Mouse (Mus musculus) natural killer cell, adult 2 months (primary cell): ENCODE results near the gene Gm17571.

Experiments used
- DNase-seq, 2 experiments: peaks; one replicate each; pipeline ENCODE4 v3.0.0; 2022; ENCODE audit warnings: low spot score in 2 of 2

Gm17571 gene

GRCm38 (mm10) chr9:13446703-13447285 is at the start of gene Gm17571:
Gene Gm17571, minus strand, starts transcription at chr9:13446753.
- no peak for DNase-seq

- DNase-seq: no peak
These were observed 49.0 kb upstream of the Gm17571 start for GRCm38 (mm10) chr9:13495530-13495929.

- no peak for DNase-seq
These were observed 47.2 kb upstream of the Gm17571 start for GRCm38 (mm10) chr9:13493746-13494145.

- DNase-seq: no peak
These were observed 46.3 kb upstream of the Gm17571 start for GRCm38 (mm10) chr9:13492807-13493206.

GRCm38 (mm10) chr9:13491854-13492620 is 45.5 kb upstream of the Gm17571 start:
- no peak for DNase-seq

- no peak for DNase-seq
These were observed 44.6 kb upstream of the Gm17571 start for GRCm38 (mm10) chr9:13491107-13491506.

GRCm38 (mm10) chr9:13485914-13486313 is 39.4 kb upstream of the Gm17571 start:
- no peak for DNase-seq

- DNase-seq: no peak
These were observed 38.0 kb upstream of the Gm17571 start for GRCm38 (mm10) chr9:13484267-13485240.

- DNase-seq: no peak
These were observed 36.9 kb upstream of the Gm17571 start for GRCm38 (mm10) chr9:13483199-13484068.

- no peak for DNase-seq
These were observed 32.7 kb upstream of the Gm17571 start for GRCm38 (mm10) chr9:13479275-13479674.

GRCm38 (mm10) chr9:13474951-13475350 is 28.4 kb upstream of the Gm17571 start:
- DNase-seq: no peak

GRCm38 (mm10) chr9:13470013-13470412 is 23.5 kb upstream of the Gm17571 start:
- DNase-seq: peak; percentile 14 to 47

GRCm38 (mm10) chr9:13468778-13469177 is 22.2 kb upstream of the Gm17571 start:
- DNase-seq: peak; percentile 11 to 32

GRCm38 (mm10) chr9:13467745-13468144 is 21.2 kb upstream of the Gm17571 start:
- no peak for DNase-seq

GRCm38 (mm10) chr9:13466816-13467215 is 20.3 kb upstream of the Gm17571 start:
- DNase-seq: peak in 1 of 2 experiments; percentile 42

GRCm38 (mm10) chr9:13466351-13466750 is 19.8 kb upstream of the Gm17571 start:
- peak; percentile 74 to 79 for DNase-seq

GRCm38 (mm10) chr9:13465358-13466020 is 18.9 kb upstream of the Gm17571 start:
- no peak for DNase-seq

- DNase-seq: no peak
These were observed 14.4 kb upstream of the Gm17571 start for GRCm38 (mm10) chr9:13460926-13461325.

GRCm38 (mm10) chr9:13460012-13460411 is 13.5 kb upstream of the Gm17571 start:
- DNase-seq: no peak

- no peak for DNase-seq
These were observed 12.8 kb upstream of the Gm17571 start for GRCm38 (mm10) chr9:13459371-13459770.

- DNase-seq: no peak
These were observed 11.2 kb upstream of the Gm17571 start for GRCm38 (mm10) chr9:13457774-13458173.
